Mouse (Mus musculus): Measurements from ENCODE around the gene Clta.

Gene Clta

GRCm38 (mm10) chr4:43980236-43980635, 24.0 kb upstream of the Clta start:
- no peak for DNase-seq (ENCODE audit: low read depth, low spot score)

- DNase-seq (ENCODE audit: low read depth, low spot score), result no peak
Measured at GRCm38 (mm10) chr4:43980846-43981245, 23.4 kb upstream of the Clta start.

DNA sequence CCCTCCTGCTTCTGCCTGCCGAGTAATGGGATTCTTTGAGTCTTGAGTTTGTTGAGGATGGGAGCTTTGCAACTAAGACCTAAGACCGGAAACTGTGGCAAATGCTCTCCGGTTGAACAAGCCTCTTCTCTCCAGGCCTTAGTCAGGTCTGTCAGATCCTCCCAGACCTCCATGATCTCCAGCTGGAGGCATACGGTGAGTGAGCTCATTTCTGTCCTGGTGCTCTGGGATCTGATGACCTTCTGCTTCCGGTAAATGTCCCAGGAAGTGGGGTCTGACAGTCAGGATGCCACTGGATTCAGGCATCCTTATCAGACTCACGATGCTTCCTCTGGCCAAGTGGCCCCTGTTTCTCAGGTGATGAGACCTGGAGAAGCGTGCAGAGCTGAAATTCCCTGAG, 23.0 kb upstream of the Clta start:
- DNase-seq (ENCODE audit: low read depth, low spot score), result no peak

DNA sequence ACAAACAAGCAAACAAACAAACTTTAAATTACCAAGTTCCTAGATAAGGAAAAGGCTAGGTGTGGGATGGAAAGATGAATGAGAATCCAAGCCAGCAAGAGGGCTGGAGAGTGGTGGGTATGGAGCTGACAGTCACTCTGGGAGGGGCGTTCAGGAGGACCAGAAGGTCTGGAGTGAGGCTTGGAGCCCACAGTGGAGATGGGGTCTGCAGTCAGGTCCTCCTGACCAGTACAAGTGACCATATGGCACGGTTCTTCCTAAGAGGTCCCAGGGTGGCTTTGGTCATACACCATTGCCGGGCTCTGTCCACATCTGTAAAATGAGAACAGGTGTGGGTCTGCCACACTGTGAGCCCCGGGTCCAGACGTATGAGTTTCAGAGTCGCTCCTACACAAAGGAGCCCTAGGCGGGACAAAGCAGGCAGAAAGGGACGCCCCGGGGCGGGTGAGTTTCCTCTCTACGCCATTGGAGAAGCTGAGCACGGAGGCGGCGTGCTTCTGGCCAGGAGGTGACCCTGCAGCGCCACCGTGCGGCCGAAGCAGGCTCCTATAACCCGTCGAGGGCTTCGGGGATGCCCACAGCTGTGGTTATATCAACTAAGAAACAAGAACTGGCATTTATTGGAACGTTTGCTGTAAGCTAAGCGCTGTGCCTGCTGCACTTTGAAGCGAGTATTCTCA, 22.1 kb upstream of the Clta start:
- DNase-seq (ENCODE audit: low read depth, low spot score), result peak; percentile 86

GRCm38 (mm10) chr4:43983181-43983580, 21.1 kb upstream of the Clta start, which contains the start of gene Ccin:
Ccin (plus strand) TSS chr4:43983483.
- DNase-seq (ENCODE audit: low read depth, low spot score), result no peak

GRCm38 (mm10) chr4:43983756-43984155, 20.5 kb upstream of the Clta start:
- DNase-seq (ENCODE audit: low read depth, low spot score), result no peak

GRCm38 (mm10) chr4:43984326-43984725, 19.9 kb upstream of the Clta start:
- DNase-seq (ENCODE audit: low read depth, low spot score), result no peak

GRCm38 (mm10) chr4:43988976-43989375, 15.3 kb upstream of the Clta start:
- DNase-seq (ENCODE audit: low read depth, low spot score), result no peak

- DNase-seq (ENCODE audit: low read depth, low spot score), result no peak
Measured at GRCm38 (mm10) chr4:43993072-43993471, 11.2 kb upstream of the Clta start.

DNA sequence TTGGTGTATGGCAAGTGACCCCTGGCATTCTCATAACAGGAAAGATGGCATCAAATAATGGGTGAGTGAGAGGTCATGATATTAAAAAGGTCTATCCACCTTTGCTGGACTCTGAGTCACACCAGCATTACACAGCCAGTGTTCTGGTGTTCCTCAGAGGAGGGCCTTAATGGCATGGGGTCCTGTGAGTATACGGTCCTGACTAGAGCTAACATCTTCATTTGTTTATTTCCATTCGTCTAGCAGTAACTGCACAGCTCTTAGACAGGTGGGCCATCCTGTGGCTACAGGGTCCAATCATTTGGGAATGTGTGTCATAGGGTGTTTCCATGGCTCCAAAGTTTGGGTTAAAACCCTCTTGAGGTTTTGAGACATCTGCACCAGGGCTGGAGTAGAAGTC, 9.9 kb upstream of the Clta start:
- DNase-seq (ENCODE audit: low read depth, low spot score), result no peak

GRCm38 (mm10) chr4:44003622-44004021, 630 bp upstream of the Clta start:
- DNase-seq (ENCODE audit: low read depth, low spot score), result no peak

DNA sequence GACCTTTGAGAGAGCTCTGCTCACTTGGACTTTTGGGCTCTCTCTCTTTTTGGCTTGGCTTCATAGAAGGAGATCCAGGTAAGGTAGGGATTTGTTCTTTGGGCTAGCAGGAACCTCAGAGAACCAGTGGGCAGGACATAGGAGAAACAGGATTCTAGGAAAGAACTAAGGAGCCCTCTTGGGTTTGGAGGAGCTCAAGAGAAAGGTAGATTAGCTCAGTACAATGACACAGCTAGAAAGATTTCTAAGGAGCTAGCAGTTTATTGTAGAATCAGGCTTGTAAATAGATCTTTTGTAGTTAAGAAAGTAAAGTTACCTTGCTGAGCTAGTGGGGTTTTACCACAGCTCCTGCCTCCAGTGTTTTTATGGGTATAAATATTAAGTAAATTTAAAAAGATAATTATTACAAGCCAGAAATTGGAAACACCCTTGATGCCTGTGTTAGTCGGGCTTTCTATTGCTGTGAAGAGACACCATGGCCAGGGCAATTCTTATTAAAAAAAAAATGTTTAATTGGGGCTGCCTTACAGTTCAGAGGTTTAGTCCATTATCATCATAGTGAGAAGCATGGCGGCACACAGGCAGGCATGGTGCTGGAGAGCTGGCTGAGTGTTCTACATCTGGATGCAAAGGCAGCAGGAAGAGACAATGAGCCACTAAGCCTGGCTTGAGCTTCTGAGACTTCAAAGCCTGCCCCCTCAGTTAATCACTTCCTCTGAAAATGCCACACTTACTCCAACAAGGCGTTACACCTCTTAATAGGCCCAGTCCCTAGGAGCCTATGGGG, 564 bp downstream of the Clta start:
- no peak for DNase-seq (ENCODE audit: low read depth, low spot score)

GRCm38 (mm10) chr4:44010176-44010575, 5.9 kb downstream of the Clta start:
- no peak for DNase-seq (ENCODE audit: low read depth, low spot score)

DNA sequence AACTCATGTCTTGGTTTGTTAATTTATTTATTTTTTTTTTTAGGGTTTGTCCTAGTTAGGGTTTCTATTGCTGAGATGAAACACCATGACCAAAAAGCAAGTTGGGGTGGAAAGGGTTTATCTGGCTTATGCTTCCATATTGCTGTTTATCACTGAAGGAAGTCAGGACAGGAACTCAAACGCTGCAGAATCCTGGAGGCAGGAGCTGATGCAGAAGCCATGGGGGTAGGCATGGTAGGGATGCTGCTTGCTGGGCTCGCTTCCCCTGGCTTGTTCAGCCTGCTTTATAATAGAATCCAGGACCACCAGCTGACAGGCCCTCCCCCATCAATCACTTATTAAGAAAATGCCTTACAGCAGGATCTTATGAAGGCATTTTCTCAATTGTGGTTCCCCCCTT, 6.6 kb downstream of the Clta start:
- no peak for DNase-seq (ENCODE audit: low read depth, low spot score)

- DNase-seq (ENCODE audit: low read depth, low spot score), result no peak
Measured at GRCm38 (mm10) chr4:44011799-44012198, 7.5 kb downstream of the Clta start.

GRCm38 (mm10) chr4:44012376-44013367, 8.4 kb downstream of the Clta start:
- peak; percentile 97 for DNase-seq (ENCODE audit: low read depth, low spot score)

GRCm38 (mm10) chr4:44013391-44014070, 9.3 kb downstream of the Clta start:
- DNase-seq (ENCODE audit: low read depth, low spot score), result no peak

DNA sequence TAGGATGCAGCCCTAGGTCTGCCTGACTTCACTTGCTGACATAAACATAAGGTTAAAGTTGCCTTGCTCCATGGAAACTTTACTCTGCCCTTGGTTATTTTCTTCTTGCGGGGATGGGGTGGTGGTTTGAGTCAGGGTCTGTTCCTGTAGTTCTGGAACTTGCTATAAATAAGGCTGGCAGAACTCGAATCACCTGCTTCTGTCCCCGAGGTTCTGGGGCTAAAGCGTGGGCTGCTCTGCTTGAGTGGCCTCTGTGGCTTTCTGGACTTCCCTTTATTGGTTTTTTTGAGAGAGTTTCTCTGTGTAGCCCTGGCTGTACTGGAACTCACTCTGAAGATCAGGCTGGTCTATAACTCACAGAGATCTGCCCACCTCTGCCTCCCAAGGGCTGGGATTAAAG, 11.8 kb downstream of the Clta start:
- DNase-seq (ENCODE audit: low read depth, low spot score), result no peak

- DNase-seq (ENCODE audit: low read depth, low spot score), result no peak
Measured at GRCm38 (mm10) chr4:44016791-44017190, 12.5 kb downstream of the Clta start.

DNA sequence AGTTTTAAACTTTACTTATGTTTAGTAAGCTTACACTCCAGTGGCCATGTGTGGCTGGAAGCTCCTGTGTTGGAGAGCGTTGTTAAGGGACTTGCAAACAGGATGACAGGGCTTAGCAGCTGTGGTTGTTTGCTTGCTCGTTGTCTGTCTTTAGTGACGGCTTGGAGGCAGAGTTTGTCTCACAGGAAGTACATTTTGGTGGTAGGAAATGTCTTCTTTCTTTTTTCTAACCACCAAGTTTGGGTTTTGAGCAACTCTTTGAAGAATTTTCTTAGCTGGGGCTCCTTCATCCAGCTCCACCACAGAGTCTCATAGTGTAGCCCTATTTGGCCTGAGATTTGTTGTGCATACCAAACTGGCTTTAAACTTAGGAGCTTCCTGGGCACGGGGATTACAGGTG, 18.1 kb downstream of the Clta start:
- DNase-seq (ENCODE audit: low read depth, low spot score), result no peak

GRCm38 (mm10) chr4:44022766-44023165, 18.5 kb downstream of the Clta start:
- DNase-seq (ENCODE audit: low read depth, low spot score), result no peak
